Mouse (Mus musculus) ES-E14 (cell line): ENCODE measurements at regions not wholly inside any gene's neighbourhood (a gene's known extent, or its start where the extent isn't known, plus 50 kb on each side); places are given as distances from the start of the nearest gene placed in this dataset.

Experiments
- CHD2 ChIP-seq: IDR thresholded peaks from 2 replicates; pipeline ENCODE4 v1.6.1; 2014; ENCODE audit warnings: mild to moderate bottlenecking, low read depth, low read length, inconsistent platforms
- HCFC1 ChIP-seq: IDR thresholded peaks from 2 replicates; pipeline ENCODE4 v1.6.1; 2012; ENCODE audit warnings: low read length, inconsistent platforms, borderline replicate concordance; ENCODE audit not compliant: insufficient read depth
- MAFK ChIP-seq: IDR thresholded peaks from 2 replicates; pipeline ENCODE4 v1.6.1; 2014; ENCODE audit warnings: mild to moderate bottlenecking, low read depth, low read length, inconsistent platforms; ENCODE audit not compliant: insufficient read depth
- ZC3H11A ChIP-seq: IDR thresholded peaks from 2 replicates; pipeline ENCODE4 v1.6.1; 2012; ENCODE audit warnings: low read depth, mild to moderate bottlenecking, inconsistent platforms, low read length, borderline replicate concordance

- no peak for TF ChIP-seq MAFK
- TF ChIP-seq CHD2: no peak
- TF ChIP-seq HCFC1: no peak
- no peak for TF ChIP-seq ZC3H11A
Measured at GRCm38 (mm10) chr1:41559991-41560390, 754.6 kb downstream of the Tmem182 start.
